Mouse (Mus musculus): ENCODE measurements around the gene Acox3. TPM values are rescaled to one million over a fixed set of nuclear protein-coding genes. Genes with fewer than 3 reads are reported as not detected.

Acox3 gene
- total and polyA plus RNA-seq, 2 experiments from 2014 or later: 15.6 to 29.5 TPM

DNA sequence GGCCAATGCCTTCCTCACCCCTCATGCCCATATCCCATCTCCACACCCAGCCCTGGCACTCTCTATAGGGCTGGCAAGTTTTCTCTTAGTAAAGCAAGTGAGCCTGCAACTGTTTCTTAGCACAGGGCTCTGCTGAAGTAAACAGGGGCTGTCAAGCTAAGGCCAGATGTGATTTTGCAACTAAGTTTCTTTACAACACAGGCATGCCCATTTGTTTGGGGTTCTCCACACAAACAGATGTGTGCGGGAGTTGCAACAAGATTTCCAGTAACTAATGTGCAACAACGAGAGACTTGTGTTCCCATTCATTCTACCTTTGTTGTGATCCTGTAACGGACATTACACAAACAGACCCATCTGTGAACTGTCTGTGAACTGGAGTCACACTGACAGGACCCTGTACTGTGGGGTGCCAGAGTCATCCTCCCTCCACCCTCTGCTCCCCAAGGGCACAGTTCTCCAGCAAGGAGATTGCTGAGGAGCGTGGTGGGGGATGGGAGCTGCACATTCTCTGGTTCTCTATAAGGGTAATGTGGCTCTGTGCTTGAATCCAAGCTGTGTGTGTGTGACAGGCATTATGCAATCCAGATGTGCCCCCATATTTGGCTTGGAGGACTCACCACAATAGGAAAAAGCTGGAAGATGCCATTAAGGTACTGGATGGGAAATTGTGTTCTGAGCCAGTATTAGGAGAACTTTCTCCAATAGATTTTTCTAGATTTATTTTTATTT, 41.6 kb upstream of the Acox3 start:
- Histone ChIP-seq H3K4me2 (ENCODE audit: low read depth, low read length, poor library complexity, severe bottlenecking) (no peak overlapping the region), H3K9me3 (ENCODE audit: low read length) (no peaks in the 10 kb centered on the region), H3K9ac (replicated peaks; ENCODE audit: low read length, poor library complexity, severe bottlenecking) (no peak overlapping the region), H3K4me1 (ENCODE audit: insufficient read depth, low read length) (no peaks in the 10 kb centered on the region), H3K27me3 (ENCODE audit: insufficient read depth, low read length) (no peaks in the 10 kb centered on the region), H3K4me3 (ENCODE audit: low read depth, low read length) (no peak overlapping the region), H3K36me3 (ENCODE audit: insufficient read depth, low read length) (no peaks in the 10 kb centered on the region), H3K27ac (ENCODE audit: low read depth, low read length) (no peak overlapping the region)
- WGBS: 74% methylated on average over 4 of the region's 4 CpGs
- TF ChIP-seq CTCF (IDR thresholded peaks at IDR 0.05): no peak
- DNase-seq (ENCODE audit: low spot score): no peak
- no peak for ATAC-seq (ENCODE audit: low FRiP score)

DNA sequence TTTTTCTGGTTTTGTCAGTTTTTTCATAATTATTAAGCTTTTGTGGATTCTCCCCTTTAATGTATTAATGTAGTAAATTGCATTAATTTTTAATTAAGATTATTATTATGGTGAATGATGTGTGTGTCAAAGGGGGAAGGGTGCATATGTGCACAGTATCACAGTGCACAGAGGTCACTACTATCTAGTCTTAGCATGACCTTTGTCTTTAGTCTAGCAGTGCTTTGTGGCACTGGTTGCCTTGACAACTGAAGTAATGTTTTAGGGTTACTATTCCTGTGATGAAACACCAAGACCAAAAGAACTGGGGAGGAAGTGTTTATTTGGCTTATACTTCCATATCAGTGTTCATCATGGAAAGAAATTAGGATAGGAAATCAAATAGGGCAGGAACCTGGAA, 36.7 kb upstream of the Acox3 start:
- H3K4me3 ChIP-seq (ENCODE audit: low read depth, low read length): no peak overlapping the region
- no peak overlapping the region for H3K9ac ChIP-seq (replicated peaks; ENCODE audit: low read length, poor library complexity, severe bottlenecking)
- H3K27me3 ChIP-seq (ENCODE audit: insufficient read depth, low read length): no peaks in the 10 kb centered on the region
- no peak overlapping the region for H3K4me2 ChIP-seq (ENCODE audit: low read depth, low read length, poor library complexity, severe bottlenecking)
- H3K9me3 ChIP-seq (ENCODE audit: low read length): no peaks in the 10 kb centered on the region
- no peaks in the 10 kb centered on the region for H3K4me1 ChIP-seq (ENCODE audit: insufficient read depth, low read length)
- ATAC-seq (ENCODE audit: low FRiP score) (no peak), DNase-seq (ENCODE audit: low spot score) (no peak)
- H3K27ac ChIP-seq (ENCODE audit: low read depth, low read length): no peak overlapping the region
- TF ChIP-seq CTCF (IDR thresholded peaks at IDR 0.05): no peak
- no peaks in the 10 kb centered on the region for H3K36me3 ChIP-seq (ENCODE audit: insufficient read depth, low read length)

DNA sequence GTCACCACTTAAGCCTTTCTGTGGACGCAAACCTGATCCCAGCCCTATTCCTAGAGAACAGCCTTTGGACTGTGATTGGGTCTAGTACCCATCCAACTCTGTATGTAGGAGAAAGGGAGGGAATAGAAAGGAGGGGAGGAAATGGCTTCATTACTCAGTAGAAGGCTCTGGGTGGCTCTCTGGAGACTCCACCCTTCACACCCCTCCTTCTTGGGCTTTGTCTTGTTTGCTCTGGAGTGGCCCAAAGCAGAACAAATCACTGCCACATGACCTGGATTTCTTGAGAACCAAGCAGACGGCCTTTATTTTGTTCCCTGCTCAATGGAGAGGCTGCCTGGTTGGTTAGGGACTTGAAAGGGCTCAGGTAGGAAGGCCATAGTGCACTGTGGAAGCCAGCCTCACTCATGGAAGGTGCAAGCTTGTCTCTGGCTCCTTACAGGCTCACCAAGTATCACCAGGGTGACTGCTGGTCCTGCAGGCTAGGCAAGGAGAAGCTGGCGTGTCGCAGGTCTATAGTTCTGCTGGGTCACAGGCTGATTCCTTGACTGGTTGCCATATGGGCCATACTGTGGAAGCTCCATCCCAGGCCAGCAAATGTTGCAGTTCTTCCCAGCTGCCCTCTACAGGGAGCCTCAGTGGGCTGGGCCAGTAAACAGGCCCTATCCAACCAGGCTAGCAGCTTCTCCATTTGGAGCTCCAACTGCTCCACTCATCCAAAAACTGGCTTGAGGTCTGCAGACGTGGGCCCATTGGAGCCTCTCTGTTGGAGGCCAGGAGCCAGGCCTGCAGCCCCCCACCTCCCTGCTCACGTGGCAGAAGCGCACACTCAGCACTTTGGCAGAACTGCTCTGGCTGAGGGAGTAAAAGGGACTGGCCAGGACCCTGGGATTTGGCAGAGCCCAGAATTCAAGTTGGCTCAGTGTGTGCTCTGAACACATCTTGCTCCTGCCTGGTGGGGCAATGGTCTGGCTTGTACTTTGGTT, 30.7 kb upstream of the Acox3 start:
- H3K9me3 ChIP-seq (ENCODE audit: low read length): no peaks in the 10 kb centered on the region
- H3K36me3 ChIP-seq (ENCODE audit: insufficient read depth, low read length): peaks cover 11% of the 10 kb centered on the region
- DNase-seq (ENCODE audit: low spot score) (peak; percentile 57), ATAC-seq (ENCODE audit: low FRiP score) (0 out of 2 replicates have a peak, but pooled peaks have one; percentile 23)
- H3K9ac ChIP-seq (replicated peaks; ENCODE audit: low read length, poor library complexity, severe bottlenecking): no peak overlapping the region
- H3K4me1 ChIP-seq (ENCODE audit: insufficient read depth, low read length): no peaks in the 10 kb centered on the region
- 52% methylated on average over 7 of the region's 7 CpGs for WGBS
- no peak overlapping the region for H3K4me2 ChIP-seq (ENCODE audit: low read depth, low read length, poor library complexity, severe bottlenecking)
- H3K27me3 ChIP-seq (ENCODE audit: insufficient read depth, low read length): no peaks in the 10 kb centered on the region
- no peak overlapping the region for H3K4me3 ChIP-seq (ENCODE audit: low read depth, low read length)
- TF ChIP-seq CTCF (IDR thresholded peaks at IDR 0.05): no peak
- no peak overlapping the region for H3K27ac ChIP-seq (ENCODE audit: low read depth, low read length)

DNA sequence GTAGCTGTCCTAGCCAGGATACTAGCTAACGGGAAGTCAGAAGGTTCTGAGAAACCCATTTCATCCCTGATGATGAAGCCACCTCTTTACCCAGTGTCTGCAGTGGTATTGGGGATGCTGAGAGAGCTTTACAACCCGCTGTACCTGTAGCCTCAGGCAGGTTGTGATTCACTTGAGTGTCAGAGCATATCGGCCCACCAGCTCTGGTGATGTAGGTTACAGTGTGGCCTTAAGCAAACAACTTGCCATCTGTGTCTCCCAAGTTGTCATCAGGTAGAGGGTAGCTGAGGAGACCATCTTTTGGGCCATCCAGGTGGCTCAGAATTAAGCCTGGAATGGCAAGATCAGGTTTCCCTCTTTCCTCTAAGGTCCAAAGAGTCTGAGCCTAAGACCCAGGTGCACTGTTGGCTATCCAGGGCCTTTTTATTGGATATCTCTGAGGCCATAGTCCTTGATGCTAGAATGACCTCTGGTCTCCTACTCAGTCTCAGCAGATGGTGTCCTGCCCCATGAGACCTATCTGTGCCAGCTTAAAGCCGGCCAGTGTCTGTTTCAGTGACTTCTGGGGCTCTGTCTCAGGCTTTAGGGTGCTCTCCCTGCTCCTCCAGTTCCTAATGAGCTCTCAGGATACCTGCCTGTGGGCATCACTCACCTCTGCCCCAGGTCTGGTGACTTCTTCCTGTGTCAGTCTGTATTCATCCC, 29.9 kb upstream of the Acox3 start:
- H3K9me3 ChIP-seq (ENCODE audit: low read length): no peaks in the 10 kb centered on the region
- no peak overlapping the region for H3K4me2 ChIP-seq (ENCODE audit: low read depth, low read length, poor library complexity, severe bottlenecking)
- DNase-seq (ENCODE audit: low spot score): no peak
- H3K4me1 ChIP-seq (ENCODE audit: insufficient read depth, low read length): no peaks in the 10 kb centered on the region
- H3K36me3 ChIP-seq (ENCODE audit: insufficient read depth, low read length): peaks cover 17% of the 10 kb centered on the region
- H3K4me3 ChIP-seq (ENCODE audit: low read depth, low read length): no peak overlapping the region
- no peak overlapping the region for H3K9ac ChIP-seq (replicated peaks; ENCODE audit: low read length, poor library complexity, severe bottlenecking)
- WGBS: 89% methylated on average over 4 of the region's 4 CpGs
- no peak for ATAC-seq (ENCODE audit: low FRiP score)
- H3K27me3 ChIP-seq (ENCODE audit: insufficient read depth, low read length): no peaks in the 10 kb centered on the region
- TF ChIP-seq CTCF (IDR thresholded peaks at IDR 0.05): no peak
- H3K27ac ChIP-seq (ENCODE audit: low read depth, low read length): no peak overlapping the region

DNA sequence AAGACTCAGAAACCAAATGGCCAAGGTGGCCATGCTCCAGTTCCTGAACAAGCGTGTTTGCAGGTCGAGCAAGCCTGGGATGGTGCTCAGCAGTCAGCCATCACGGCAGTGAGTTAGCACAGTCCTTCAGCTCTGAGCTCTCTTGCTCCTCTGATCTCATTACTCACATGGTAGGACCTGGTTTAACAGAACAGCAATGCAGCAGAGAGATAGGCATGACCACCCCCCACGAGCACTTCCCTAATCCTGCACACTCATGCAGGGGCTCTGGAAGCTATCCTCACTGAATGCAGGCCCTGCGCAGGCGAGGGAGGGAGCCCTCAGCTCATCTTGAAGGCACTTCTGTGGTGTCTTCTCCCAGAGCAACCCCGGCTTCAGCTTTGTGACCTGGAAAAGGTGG, 26.4 kb upstream of the Acox3 start:
- no peaks in the 10 kb centered on the region for H3K9me3 ChIP-seq (ENCODE audit: low read length)
- no peaks in the 10 kb centered on the region for H3K4me1 ChIP-seq (ENCODE audit: insufficient read depth, low read length)
- H3K4me2 ChIP-seq (ENCODE audit: low read depth, low read length, poor library complexity, severe bottlenecking): no peak overlapping the region
- H3K27ac ChIP-seq (ENCODE audit: low read depth, low read length): no peak overlapping the region
- TF ChIP-seq CTCF (IDR thresholded peaks at IDR 0.05): no peak
- no peak overlapping the region for H3K9ac ChIP-seq (replicated peaks; ENCODE audit: low read length, poor library complexity, severe bottlenecking)
- WGBS: 86% methylated on average over 7 of the region's 7 CpGs
- ATAC-seq (ENCODE audit: low FRiP score) (no peak), DNase-seq (ENCODE audit: low spot score) (no peak)
- H3K4me3 ChIP-seq (ENCODE audit: low read depth, low read length): no peak overlapping the region
- H3K36me3 ChIP-seq (ENCODE audit: insufficient read depth, low read length): peaks cover 22% of the 10 kb centered on the region
- H3K27me3 ChIP-seq (ENCODE audit: insufficient read depth, low read length): no peaks in the 10 kb centered on the region
